Mouse (Mus musculus) hindbrain, embryonic 11.5 days (tissue): ENCODE results near the gene D230025D16Rik. TPM values are rescaled to one million over a fixed set of nuclear protein-coding genes. Genes with fewer than 3 reads are reported as not detected.

ENCODE experiments used
- ATAC-seq: fragments of 200-750 bp; cut with Nextera tagmentation; 2 replicates; pipeline ENCODE4 v1.8.0; 2017; ENCODE audit warnings: mild to moderate bottlenecking, moderate TSS enrichment, moderate library complexity; ENCODE audit not compliant: low FRiP score
- DNase-seq: peaks from one replicate; pipeline ENCODE4 v3.0.0-alpha.2; 2015; ENCODE audit warnings: low spot score
- H3K27ac ChIP-seq: fragments of 300-500 bp; sonication (generic); 2 replicates; pipeline ENCODE4 v1.5.1; 2014; ENCODE audit warnings: mild to moderate bottlenecking, low read depth, low read length
- H3K27me3 ChIP-seq: fragments of 300-500 bp; sonication (generic); 2 replicates; pipeline ENCODE4 v1.6.1; 2014; ENCODE audit warnings: mild to moderate bottlenecking, low read length, moderate library complexity, mixed read lengths; ENCODE audit not compliant: control insufficient read depth, insufficient read depth
- H3K36me3 ChIP-seq: fragments of 300-500 bp; sonication (generic); 2 replicates; pipeline ENCODE4 v1.6.1; 2014; ENCODE audit warnings: mild to moderate bottlenecking, low read length, moderate library complexity, mixed read lengths; ENCODE audit not compliant: control insufficient read depth, insufficient read depth
- H3K4me1 ChIP-seq: fragments of 300-500 bp; sonication (generic); replicated peaks from 2 replicates; pipeline ENCODE4 v1.6.1; 2014; ENCODE audit warnings: low read length, mixed read lengths; ENCODE audit not compliant: control insufficient read depth, insufficient read depth
- H3K4me2 ChIP-seq: fragments of 300-500 bp; sonication (generic); replicated peaks from 2 replicates; pipeline ENCODE4 v1.6.1; 2014; ENCODE audit warnings: mild to moderate bottlenecking, low read depth, low read length
- H3K4me3 ChIP-seq: fragments of 300-500 bp; sonication (generic); 2 replicates; pipeline ENCODE4 v1.5.1; 2014; ENCODE audit warnings: low read depth, low read length
- H3K9ac ChIP-seq: fragments of 300-500 bp; sonication (generic); 2 replicates; pipeline ENCODE4 v1.6.1; 2014; ENCODE audit warnings: low read depth, low read length
- H3K9me3 ChIP-seq: fragments of 300-500 bp; sonication (generic); 2 replicates; pipeline ENCODE4 v1.6.1; 2016; ENCODE audit warnings: low read length; ENCODE audit not compliant: control insufficient read depth
- WGBS: fragments of 180-500 bp; shearing (Covaris S2); extraction: QIAGEN DNeasy Blood & Tissue Kit; methylation state at CpG from one replicate; pipeline ENCODE4 v1.1.7; 2014; 5-methylcytosine and 5-hydroxymethylcytosine counted together
- polyA plus RNA-seq: library from polyadenylated mRNA; unstranded; fragments of >200 nt; fragmentation: Nextera tagmentation; extraction: Ambion mirVana; gene quantifications from 2 replicates; pipeline ENCODE4 v1.2.1, GENCODE M21; 2014

The D230025D16Rik gene
- polyA plus RNA-seq, 1 experiment from 2014 or later, result 33.2 TPM

DNA sequence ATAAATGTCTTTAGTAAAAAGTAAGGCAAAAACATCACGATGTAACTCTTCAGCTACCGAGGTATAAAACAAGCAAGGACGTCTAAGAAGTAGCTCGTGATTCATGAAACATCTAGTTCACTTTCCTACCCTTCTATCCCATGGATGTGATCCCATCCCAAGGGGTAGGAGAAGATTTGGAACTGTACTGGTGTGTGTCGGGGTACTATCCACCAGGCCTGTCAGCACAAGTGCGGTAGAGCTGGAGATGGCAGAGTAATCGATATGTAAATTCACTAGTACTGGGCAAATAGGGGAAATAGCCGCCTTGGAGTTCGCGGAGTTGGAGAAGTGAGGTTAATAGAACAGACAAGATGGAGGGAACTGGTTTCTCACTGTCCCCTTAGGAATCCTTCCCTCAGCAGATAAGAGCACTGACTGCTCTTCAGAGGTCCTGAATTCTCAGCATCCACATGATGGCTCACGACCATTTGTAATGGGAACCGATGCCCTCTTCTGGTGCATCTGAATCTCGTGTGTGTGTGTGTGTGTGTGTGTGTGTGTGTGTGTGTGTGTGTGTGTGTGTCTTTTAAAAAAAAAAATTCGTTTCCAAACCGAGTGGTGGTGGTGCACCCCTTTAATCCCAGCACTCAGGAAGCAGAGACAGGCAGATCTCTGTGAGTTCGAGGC is 38.4 kb downstream of the D230025D16Rik start:
- no peaks in the 10 kb centered on the region for H3K36me3 ChIP-seq
- H3K9me3 ChIP-seq, result no peaks in the 10 kb centered on the region
- H3K4me2 ChIP-seq, result no peak overlapping the region
- H3K4me1 ChIP-seq, result peaks cover 6% of the 10 kb centered on the region; the same call in 1 of the 2 replicates
- WGBS, result 39% methylated on average over 16 of the region's 16 CpGs
- peaks cover 80% of the 10 kb centered on the region for H3K27me3 ChIP-seq
- no peak overlapping the region for H3K4me3 ChIP-seq
- no peak for DNase-seq
- H3K9ac ChIP-seq, result no peak overlapping the region
- H3K27ac ChIP-seq, result no peak overlapping the region
- no peak for ATAC-seq

DNA sequence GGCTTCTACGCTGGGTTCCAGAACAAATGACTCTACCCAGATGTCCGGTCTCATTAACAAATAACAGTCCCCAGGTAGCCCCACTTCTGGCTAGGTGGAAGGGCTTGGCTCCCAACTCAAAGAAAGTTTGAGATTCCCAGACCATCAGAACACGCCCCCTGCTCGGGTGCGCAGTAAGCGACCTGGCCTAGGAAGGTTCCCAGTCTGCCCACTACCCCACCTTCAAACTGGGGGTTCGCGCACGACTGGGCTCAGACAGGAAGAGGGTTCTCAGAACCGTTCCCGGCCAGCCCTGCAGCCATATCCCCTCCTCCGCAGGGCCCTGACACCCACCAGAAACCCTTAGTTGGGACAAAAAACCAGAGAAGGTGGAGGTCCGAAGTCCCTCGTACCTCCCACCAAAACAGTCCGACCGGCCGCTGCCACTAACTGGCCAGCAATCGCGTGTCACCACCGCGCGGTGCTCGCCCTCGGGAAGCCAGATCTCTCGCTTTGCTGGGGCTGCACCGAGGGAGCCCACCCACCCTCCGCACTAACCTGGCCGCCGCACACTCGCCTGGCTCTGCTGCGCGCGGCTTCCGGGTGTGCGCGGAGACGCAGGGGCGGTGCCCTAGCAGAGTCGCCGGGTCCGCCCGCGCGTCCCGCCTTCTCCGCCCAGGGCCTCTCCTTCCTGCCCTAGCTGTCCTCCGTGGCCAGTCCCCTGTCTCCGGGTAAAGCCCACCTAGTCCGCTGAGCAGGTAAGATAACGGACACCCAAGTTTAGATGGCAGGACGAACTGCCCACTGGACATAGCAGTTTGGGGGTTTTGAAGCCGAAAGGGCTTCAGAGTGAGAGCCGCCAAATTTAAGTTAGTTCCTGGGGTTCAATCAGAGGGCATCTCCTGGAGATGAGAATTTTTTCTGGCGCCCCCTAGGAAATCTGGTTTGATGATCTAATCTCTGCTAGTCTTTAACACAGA is 39.4 kb downstream of the D230025D16Rik start, which contains the start of the genes Tradd and Fbxl8:
Gene Tradd, minus strand, starts transcription at position 586 of the 959 bp plus-strand sequence.
Gene Fbxl8, plus strand, starts transcription at position 625 of the 959 bp plus-strand sequence.
- no peaks in the 10 kb centered on the region for H3K36me3 ChIP-seq
- H3K4me1 ChIP-seq, result peaks cover 8% of the 10 kb centered on the region; the same call in 1 of the 2 replicates
- peaks cover 80% of the 10 kb centered on the region for H3K27me3 ChIP-seq
- ATAC-seq (peak; percentile 17; the same call in 1 of the 2 replicates), DNase-seq (peak; percentile 69)
- peak within 1 kb of the TSS; percentile 53 for H3K9ac ChIP-seq
- no peaks in the 10 kb centered on the region for H3K9me3 ChIP-seq
- H3K4me3 ChIP-seq, result peak within 1 kb of the TSS; percentile 60
- WGBS, result 2% methylated on average over 54 of the region's 54 CpGs
- peak within 1 kb of the TSS; percentile 81 for H3K4me2 ChIP-seq
- H3K27ac ChIP-seq, result no peak within 1 kb of the TSS

DNA sequence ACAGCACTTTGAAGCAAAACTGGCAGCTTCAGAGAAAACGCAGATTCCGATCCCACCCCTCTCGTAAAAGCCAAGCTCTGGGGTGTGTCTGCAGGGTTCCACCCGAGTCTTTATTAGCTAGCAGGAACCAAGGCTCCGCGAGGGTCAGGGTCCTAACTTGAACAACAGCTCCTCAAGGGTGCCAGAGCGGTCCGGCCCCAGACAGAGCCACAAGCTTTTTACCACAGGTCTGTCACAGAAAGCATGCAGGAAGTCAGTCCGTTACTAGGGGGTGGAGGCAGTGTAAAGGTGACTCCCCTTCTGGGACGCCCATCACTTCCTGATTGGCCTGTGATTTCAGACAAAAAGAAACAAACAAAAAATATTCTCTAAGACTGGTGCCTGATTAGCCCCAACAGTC is 40.2 kb downstream of the D230025D16Rik start:
- no peaks in the 10 kb centered on the region for H3K9me3 ChIP-seq
- no peak overlapping the region for H3K27ac ChIP-seq
- DNase-seq (peak; percentile 23), ATAC-seq (no peak)
- no peak overlapping the region for H3K9ac ChIP-seq
- H3K4me3 ChIP-seq, result peak overlapping the region; percentile 60; the same call in 1 of the 2 replicates
- 0 out of 2 replicates have a peak overlapping the region, but pooled peaks have one; percentile 81 for H3K4me2 ChIP-seq
- H3K27me3 ChIP-seq, result peaks cover 81% of the 10 kb centered on the region
- 15% methylated on average over 10 of the region's 10 CpGs for WGBS
- H3K36me3 ChIP-seq, result no peaks in the 10 kb centered on the region
- peaks cover 8% of the 10 kb centered on the region; the same call in 1 of the 2 replicates for H3K4me1 ChIP-seq

DNA sequence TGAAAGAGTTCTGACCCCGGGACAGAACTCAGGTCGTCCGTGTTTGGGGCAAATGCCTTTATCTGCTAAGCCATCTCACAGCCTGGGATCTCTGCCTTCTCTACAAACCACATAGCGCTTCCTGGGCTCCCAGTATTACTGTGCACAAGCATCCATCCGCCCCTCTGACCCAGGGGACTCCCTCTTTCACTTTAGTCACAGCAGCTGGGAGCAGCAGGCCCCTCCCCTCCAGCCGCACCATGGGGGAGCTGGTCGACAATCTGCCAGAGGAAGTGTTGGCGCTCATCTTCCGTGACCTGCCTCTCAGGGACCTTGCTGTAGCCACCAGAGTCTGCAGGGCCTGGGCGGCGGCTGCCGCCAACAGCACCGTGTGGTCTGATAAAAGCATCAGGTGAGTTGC is 41.8 kb downstream of the D230025D16Rik start:
- Histone ChIP-seq H3K4me1 (peaks cover 13% of the 10 kb centered on the region; the same call in 1 of the 2 replicates), H3K27me3 (peaks cover 87% of the 10 kb centered on the region), H3K36me3 (no peaks in the 10 kb centered on the region), H3K4me2 (no peak overlapping the region), H3K27ac (no peak overlapping the region), H3K4me3 (no peak overlapping the region), H3K9ac (no peak overlapping the region), H3K9me3 (no peaks in the 10 kb centered on the region)
- 7% methylated on average over 13 of the region's 13 CpGs for WGBS
- DNase-seq, result no peak
- no peak for ATAC-seq

DNA sequence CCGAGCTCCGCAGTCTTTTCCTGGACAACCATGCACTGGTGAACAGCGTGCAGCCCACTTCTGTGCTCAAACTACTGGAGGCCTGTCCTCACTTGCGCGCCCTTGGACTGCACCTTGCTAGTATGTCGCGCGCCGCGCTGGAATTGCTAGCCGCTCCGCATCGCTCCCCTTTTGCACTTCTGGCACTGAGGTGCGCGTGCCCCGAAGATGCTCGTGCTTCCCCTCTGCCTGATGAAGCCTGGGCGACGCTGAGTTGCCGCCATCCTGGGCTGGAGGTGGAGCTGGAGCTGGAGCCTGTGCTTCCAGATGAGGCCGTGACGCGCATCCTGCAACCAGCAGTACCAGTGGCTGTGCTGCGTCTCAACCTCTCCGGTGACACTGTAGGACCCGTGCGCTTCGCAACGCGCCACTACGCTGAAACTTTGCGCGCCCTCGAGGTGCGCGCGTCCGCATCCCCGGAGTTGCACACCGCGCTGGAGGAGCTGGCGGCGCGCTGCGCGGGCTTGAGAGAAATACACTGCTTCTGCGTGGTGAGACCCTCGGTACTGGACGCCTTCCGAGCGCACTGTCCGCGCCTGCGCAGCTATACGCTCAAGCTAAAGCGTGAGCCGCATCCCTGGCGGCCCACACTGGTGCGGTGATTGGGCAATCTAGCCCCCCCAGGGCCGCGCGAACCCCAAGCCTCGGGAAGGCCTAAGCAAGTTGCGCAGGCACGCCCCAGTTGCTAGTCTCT is 43.6 kb downstream of the D230025D16Rik start:
- H3K4me3 ChIP-seq, result peak overlapping the region; percentile 39
- DNase-seq, result peak; percentile 86
- H3K4me1 ChIP-seq, result peaks cover 13% of the 10 kb centered on the region; the same call in 1 of the 2 replicates
- H3K9ac ChIP-seq, result peak overlapping the region; percentile 42; the same call in 1 of the 2 replicates
- peak; percentile 78 for ATAC-seq
- peaks cover 92% of the 10 kb centered on the region for H3K27me3 ChIP-seq
- peak overlapping the region; percentile 76 for H3K4me2 ChIP-seq
- H3K9me3 ChIP-seq, result no peaks in the 10 kb centered on the region
- no peak overlapping the region for H3K27ac ChIP-seq
- no peaks in the 10 kb centered on the region for H3K36me3 ChIP-seq
- under 1% methylated on average over 65 of the region's 65 CpGs for WGBS

DNA sequence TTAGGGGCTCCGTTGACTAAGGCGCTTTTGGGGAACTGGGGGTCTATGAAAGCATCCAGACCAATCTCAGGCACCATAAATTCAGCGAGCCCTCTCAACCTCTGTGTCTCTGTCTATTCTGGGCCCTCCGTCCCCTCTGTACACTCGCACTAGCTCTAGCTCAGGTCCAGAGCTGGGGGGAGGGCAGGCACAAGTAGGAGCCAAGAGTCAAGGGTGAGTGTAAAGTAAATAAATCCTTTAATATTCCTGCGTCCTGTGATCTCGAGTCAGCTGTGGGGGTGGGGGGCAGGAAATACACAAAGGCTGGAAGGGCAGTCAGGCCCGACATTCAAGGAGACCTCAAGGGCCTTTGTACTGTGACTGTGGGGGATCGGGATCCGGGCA is 44.1 kb downstream of the D230025D16Rik start:
- H3K9ac ChIP-seq, result peak overlapping the region; percentile 42; the same call in 1 of the 2 replicates
- no peaks in the 10 kb centered on the region for H3K36me3 ChIP-seq
- ATAC-seq, result peak; percentile 21
- H3K4me1 ChIP-seq, result peaks cover 13% of the 10 kb centered on the region; the same call in 1 of the 2 replicates
- no peak overlapping the region for H3K27ac ChIP-seq
- peaks cover 93% of the 10 kb centered on the region for H3K27me3 ChIP-seq
- DNase-seq, result no peak
- 0% methylated on average over 10 of the region's 10 CpGs for WGBS
- H3K4me3 ChIP-seq, result peak overlapping the region; percentile 39
- H3K4me2 ChIP-seq, result peak overlapping the region; percentile 76
- no peaks in the 10 kb centered on the region for H3K9me3 ChIP-seq

DNA sequence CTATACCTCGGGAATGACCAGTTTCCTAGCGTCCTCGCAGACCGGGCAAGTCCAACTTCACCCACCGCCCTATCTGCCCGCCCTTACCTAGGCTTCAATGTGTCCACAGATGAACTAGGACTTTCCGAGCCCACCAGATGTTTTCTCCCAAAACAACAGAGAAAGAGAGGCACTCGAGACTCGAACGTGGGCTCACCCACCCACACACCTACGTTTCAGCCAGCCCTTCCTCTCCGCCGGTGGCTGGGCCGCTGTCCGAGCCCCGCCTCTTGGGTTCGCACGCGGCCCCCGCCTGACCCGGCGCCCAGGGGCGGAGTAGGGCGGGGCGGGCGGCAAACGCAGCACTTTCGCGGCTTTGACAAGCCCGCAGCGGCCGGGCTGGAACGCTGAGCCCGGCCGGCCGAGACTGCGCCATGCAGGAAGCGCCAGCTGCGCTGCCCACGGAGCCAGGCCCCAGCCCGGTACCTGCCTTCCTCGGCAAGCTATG is 44.6 kb downstream of the D230025D16Rik start, which contains the start of gene Hsf4:
Gene Hsf4, plus strand, starts transcription at position 341 of the 487 bp plus-strand sequence.
- Histone ChIP-seq H3K9me3 (no peaks in the 10 kb centered on the region), H3K27me3 (peaks cover 91% of the 10 kb centered on the region), H3K27ac (no peak within 1 kb of the TSS), H3K4me3 (peak within 1 kb of the TSS; percentile 39), H3K4me2 (peak within 1 kb of the TSS; percentile 76), H3K4me1 (peaks cover 13% of the 10 kb centered on the region; the same call in 1 of the 2 replicates), H3K36me3 (no peaks in the 10 kb centered on the region), H3K9ac (peak within 1 kb of the TSS; percentile 42; the same call in 1 of the 2 replicates)
- DNase-seq (peak; percentile 59), ATAC-seq (no peak)
- WGBS, result 0% methylated on average over 38 of the region's 42 CpGs
